Mouse (Mus musculus): ENCODE measurements around the gene Fsd2.

Gene Fsd2

GRCm38 (mm10) chr7:81572610-81573268, 6.0 kb upstream of the Fsd2 start:
- no peak for DNase-seq (ENCODE audit: low spot score in 2 of 2)

GRCm38 (mm10) chr7:81571941-81572441, 5.2 kb upstream of the Fsd2 start:
- DNase-seq (ENCODE audit: low spot score in 2 of 2): peak in 1 of 2 experiments; percentile 14

- DNase-seq (ENCODE audit: low spot score in 2 of 2): peak; percentile 94 to 95
These were observed 4.6 kb upstream of the Fsd2 start, which contains the start of gene Whamm for GRCm38 (mm10) chr7:81571108-81571940. Gene Whamm (plus strand): TSS chr7:81571266.

GRCm38 (mm10) chr7:81570752-81571107, 4.0 kb upstream of the Fsd2 start:
- DNase-seq (ENCODE audit: low spot score in 2 of 2): no peak

- DNase-seq (ENCODE audit: low spot score in 2 of 2): no peak
These were observed 3.5 kb upstream of the Fsd2 start for GRCm38 (mm10) chr7:81570271-81570670.

GRCm38 (mm10) chr7:81569851-81570250, 3.1 kb upstream of the Fsd2 start:
- no peak for DNase-seq (ENCODE audit: low spot score in 2 of 2)

GRCm38 (mm10) chr7:81567396-81567795, 652 bp upstream of the Fsd2 start:
- DNase-seq (ENCODE audit: low spot score in 2 of 2): no peak

GRCm38 (mm10) chr7:81566332-81566731, 412 bp downstream of the Fsd2 start:
- DNase-seq (ENCODE audit: low spot score in 2 of 2): no peak

GRCm38 (mm10) chr7:81565381-81566055, 1.2 kb downstream of the Fsd2 start:
- no peak for DNase-seq (ENCODE audit: low spot score in 2 of 2)

GRCm38 (mm10) chr7:81564766-81565165, 2.0 kb downstream of the Fsd2 start:
- no peak for DNase-seq (ENCODE audit: low spot score in 2 of 2)

GRCm38 (mm10) chr7:81563506-81564015, 3.2 kb downstream of the Fsd2 start:
- no peak for DNase-seq (ENCODE audit: low spot score in 2 of 2)

- no peak for DNase-seq (ENCODE audit: low spot score in 2 of 2)
These were observed 5.5 kb downstream of the Fsd2 start for GRCm38 (mm10) chr7:81561211-81561610.

- DNase-seq (ENCODE audit: low spot score in 2 of 2): no peak
These were observed 6.4 kb downstream of the Fsd2 start for GRCm38 (mm10) chr7:81560101-81561049.

- DNase-seq (ENCODE audit: low spot score in 2 of 2): no peak
These were observed 7.3 kb downstream of the Fsd2 start for GRCm38 (mm10) chr7:81559231-81559980.

- DNase-seq (ENCODE audit: low spot score in 2 of 2): no peak
These were observed 8.8 kb downstream of the Fsd2 start for GRCm38 (mm10) chr7:81557985-81558360.

GRCm38 (mm10) chr7:81557252-81557984, 9.3 kb downstream of the Fsd2 start:
- DNase-seq (ENCODE audit: low spot score in 2 of 2): no peak

GRCm38 (mm10) chr7:81556839-81557238, 9.9 kb downstream of the Fsd2 start:
- no peak for DNase-seq (ENCODE audit: low spot score in 2 of 2)

- peak in 1 of 2 experiments; percentile 11 for DNase-seq (ENCODE audit: low spot score in 2 of 2)
These were observed 12.4 kb downstream of the Fsd2 start for GRCm38 (mm10) chr7:81554369-81554768.

GRCm38 (mm10) chr7:81553589-81553988, 13.2 kb downstream of the Fsd2 start:
- DNase-seq (ENCODE audit: low spot score in 2 of 2): no peak

- no peak for DNase-seq (ENCODE audit: low spot score in 2 of 2)
These were observed 17.9 kb downstream of the Fsd2 start for GRCm38 (mm10) chr7:81548864-81549263.
